Mouse (Mus musculus) ovary, adult 2 months (tissue): ENCODE results near the gene Apoa2. TPM values are rescaled to one million over a fixed set of nuclear protein-coding genes. Genes with fewer than 3 reads are reported as not detected.

Experiments
- polyA plus RNA-seq: library from polyadenylated mRNA; depleted of rRNA; stranded (reverse); fragments of >200 nt; gene quantifications from 2 replicates; pipeline ENCODE4 v1.2.3, GENCODE M21; 2012; rRNA removed

Gene Apoa2
- 3.0 and 21.2 TPM in 2 replicates for polyA plus RNA-seq

DNA sequence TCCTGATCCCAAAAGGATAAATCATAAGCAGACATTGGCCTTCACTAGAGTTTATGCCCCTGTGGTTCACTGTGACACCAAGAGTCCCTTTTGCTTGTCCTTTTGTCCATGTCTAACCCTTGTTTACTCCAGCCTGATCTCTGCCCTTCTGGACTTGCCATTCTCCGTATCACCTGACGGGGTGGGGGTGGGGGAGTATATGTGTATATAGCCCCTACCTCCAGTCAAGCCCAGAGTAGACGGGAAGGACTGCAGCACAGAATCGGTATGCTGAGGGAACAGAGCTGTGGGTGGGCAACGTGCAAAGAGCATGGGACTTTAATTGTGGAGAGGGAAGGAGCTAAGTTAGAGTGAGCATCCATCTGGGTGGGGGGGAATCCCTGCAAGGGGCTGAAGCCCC, at the start of gene Apoa2:
Apoa2 (plus strand) TSS at position 198 of the 400 bp plus-strand sequence.

DNA sequence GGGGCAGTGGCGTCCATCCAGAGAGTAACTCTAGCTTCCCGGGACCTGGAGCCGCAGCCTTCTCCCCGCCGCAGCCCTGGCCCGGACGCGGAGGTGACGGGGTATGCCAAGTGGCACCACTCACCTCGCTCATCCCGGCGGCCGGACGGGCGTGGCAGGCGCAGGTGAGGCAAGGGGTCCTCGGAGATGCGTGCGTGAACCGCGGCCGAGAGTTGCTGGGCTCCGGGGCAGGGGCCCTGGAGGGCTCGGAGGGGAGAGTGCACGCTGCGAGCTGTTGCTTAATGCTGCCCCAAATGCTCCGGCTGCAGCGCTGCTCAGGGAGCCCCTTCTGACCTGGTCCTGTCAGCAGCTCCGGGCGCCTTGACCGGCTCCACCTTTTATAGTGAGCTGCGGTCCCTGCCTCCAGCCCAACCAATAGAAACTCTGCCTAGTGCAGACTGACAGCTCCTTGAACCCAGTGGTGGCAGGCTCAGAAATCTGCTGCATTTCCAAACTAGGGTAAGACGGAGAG, 28.9 kb upstream of the Apoa2 start, which contains the start of gene Pcp4l1:
Pcp4l1 (minus strand) TSS at position 382 of the 511 bp plus-strand sequence.

DNA sequence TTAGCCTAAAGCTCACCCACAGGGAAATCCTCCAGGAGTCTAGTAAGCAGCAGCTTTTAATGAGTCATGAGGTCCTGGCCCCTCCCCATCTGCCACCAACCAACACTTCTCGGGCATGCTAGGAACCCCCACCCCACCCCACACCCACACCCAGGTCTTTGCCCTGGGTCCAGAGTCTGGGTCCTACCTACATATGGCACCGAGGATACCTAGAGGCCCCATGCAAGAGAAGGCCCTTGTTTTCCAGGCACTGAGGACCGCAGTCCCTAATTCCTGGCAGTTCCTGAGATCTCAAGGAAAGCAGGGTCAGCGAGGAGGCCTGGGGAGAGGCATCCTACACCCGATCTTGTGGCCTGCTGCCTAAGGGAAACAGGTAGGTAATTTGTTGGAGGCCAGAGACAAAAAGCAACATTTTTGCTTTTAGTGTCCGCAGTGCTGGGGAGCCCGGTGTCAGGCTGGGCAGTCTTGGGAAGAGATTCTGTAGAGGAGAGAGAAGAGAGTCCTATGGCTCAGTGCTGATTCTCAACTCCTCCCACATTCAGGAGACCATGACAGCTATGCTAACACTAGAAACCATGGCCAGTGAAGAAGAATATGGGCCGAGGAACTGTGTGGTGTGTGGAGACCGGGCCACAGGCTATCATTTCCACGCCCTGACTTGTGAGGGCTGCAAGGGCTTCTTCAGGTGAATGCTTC, 10.9 kb upstream of the Apoa2 start, which contains the start of gene Nr1i3:
Nr1i3 (plus strand) TSS at position 170 of the 696 bp plus-strand sequence.

DNA sequence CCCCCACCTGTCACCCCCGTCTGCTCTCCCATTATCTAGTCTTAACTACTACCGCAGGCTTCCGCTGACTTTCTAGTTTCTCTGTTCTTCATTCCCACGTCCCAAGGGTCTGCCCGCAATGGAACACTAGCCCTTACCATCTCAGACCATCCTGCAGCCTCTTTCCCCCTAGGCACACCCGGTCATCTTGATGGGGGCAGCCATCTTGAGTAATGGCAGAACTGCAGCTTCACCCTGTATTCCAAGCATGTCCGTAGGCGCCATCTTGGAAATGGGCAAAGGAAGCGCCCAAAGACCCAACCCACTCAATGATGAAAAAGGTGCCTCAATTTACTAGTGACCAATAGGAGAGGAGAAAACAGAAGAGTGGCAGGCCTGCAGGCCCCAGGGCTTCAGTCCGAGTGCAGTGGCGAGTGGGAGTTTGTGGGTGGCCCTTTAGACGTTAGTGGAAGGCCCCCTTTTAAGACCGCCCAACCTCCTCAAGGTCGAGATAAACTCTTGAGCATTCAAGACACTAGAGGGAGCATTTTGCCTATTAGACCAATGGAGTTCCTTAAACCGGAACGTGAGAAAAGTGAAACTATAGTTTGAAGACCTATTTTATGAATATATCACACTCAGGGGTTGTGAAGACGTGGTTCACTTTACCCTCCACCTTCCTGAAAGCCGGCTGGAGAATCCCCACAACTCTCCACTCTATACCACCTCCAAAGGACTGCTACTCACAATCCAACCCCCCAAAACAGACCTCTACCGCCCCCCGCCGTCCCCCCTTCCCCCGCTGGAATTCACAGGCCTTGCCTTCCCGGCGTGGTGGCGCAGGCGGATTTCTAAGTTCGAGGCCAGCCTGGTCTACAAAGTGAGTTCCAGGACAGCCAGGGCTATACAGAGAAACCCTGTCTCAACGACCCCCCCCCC, 2.4 kb upstream of the Apoa2 start, which contains the start of gene Tomm40l:
Tomm40l (minus strand) TSS at position 277 of the 918 bp plus-strand sequence.

DNA sequence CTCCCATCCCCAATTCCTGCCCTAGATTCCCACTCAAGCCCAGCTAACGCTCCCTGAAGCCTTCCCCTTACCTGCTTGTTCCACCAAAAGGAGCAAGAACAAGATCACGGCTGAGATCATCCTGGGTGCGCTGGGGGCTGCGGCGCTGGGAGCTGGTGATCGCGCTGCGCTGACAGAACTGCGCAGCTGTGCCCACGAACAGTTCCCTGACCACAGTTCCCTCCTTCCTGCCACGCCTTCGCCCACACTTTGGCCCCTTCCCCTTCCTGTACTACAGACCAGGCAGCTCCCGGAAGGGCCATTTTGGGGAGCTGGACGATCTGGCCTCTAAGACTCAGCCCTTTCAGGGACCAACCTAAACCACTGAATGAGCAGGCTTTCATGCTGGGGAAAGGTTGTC, 9.3 kb downstream of the Apoa2 start, which contains the start of gene Fcer1g:
Fcer1g (minus strand) TSS at position 240 of the 400 bp plus-strand sequence.

DNA sequence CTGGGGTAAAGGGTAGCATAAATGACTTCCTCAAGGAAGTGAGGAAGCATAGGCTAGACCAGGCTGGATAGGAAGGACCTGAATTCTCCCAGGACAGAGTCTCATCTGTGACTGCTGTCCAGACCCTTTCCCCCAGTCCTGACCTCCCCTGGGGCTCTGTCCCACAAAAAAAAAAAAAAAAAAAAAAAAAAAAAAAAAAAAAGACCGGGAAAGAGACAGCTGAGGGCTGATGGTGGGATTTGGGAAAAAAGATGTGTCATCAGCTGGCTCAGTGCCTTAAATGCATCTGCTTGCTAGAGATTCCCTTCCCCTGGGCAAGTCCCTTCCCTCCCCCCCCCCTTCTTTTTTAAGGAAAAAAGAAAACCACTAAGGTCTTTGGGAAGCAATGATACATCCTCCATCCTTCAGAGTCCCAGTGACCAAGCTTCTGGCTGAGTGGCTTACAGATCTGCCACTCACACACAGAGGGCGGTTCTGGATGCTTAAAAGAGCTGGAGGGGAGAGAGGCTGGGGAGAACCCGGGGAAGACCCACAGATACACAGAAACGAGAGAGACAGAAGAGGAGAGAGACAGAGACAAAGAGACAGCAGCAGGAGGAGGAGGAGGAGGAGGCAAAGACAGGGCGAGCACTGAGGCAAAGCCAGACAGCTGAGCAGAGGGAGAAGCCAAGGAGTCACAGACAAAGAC, 25.2 kb downstream of the Apoa2 start, which contains the start of gene Adamts4:
Adamts4 (plus strand) TSS at position 509 of the 688 bp plus-strand sequence.

DNA sequence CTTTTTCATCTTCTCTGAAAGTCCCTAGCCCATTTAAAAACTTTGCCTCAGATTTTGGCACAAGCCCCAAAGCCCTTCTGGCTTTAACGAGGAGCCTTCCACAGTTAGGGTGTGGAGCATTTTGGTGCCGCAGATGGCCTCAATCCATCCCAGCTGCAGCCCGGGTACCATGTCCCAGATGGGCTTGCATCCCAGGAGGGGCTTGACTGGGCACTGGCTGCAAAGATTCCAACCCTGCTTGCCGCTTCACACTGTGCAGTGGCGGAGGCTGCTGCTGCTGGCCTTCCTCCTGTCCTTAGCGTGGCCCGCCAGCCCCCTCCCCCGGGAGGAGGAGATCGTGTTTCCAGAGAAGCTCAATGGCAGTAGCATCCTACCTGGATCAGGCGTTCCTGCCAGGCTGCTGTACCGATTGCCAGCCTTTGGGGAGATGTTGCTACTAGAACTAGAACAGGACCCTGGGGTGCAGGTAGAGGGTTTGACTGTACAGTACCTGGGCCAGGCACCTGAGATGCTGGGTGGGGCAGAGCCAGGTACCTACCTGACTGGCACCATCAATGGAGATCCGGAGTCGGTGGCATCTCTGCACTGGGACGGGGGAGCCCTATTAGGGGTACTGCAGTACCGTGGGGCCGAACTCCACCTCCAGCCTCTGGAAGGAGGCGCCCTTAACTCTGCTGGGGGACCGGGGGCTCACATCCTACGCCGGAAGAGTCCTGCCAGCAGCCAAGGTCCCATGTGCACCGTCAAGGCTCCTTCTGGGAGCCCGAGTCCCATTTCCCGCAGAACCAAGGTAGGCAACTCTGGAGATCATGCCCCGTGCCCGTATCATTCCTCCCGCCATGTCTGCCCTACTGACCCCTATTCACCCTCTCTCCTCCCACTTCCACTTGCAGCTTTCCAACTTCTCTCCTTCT, 26.1 kb downstream of the Apoa2 start, which contains the start of gene Ndufs2:
Ndufs2 (minus strand) TSS at position 709 of the 914 bp plus-strand sequence.

DNA sequence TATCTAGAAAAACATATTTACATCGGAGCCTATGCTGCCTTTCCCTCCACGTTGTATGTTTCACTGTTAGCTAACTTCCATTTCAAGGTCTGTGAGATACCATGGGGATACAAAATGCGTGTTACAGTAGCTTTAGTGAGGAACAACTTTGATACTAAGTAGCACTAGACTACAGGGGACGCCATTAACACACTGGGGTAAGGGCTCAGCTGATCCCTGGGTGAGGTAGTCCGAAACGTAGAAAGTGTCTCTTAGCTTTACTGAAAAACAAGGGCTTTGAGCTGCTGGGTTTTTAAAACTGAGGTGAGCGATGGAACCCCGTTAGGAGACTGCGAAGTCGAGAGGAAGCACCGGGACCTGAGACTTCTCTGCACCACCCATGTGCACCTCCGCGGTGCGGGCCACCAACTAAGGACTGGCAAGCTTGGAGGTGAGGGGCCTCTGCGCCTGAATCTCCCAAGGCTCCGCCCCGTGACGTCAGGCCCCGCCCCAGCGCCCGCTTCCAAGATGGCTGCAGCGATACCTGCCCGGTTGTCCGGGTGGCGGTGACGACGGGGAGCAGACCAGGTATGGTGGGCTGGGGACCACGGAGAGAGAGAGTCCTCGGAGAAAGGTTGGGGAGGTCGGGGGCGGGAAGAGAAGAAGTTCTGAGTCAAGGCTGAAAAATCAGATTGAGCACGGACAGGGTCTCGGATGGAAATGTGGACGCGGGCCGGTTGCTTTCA, 45.2 kb downstream of the Apoa2 start, which contains the start of gene B4galt3:
B4galt3 (plus strand) TSS at position 481 of the 725 bp plus-strand sequence.

Other genes starting within 250 kb of the Apoa2 start
- gene Fcgr2b, start 248.5 kb upstream of the Apoa2 start, polyA plus RNA-seq, result 11.5 and 15.1 TPM in 2 replicates
- gene Fcgr4, start 206.1 kb upstream of the Apoa2 start, polyA plus RNA-seq, result 1.6 and 2.6 TPM in 2 replicates
- 6.7 and 12.5 TPM in 2 replicates for gene Fcgr3, start 160.1 kb upstream of the Apoa2 start, polyA plus RNA-seq
- gene Cfap126, start 111.1 kb upstream of the Apoa2 start, polyA plus RNA-seq, result 22.2 and 34.8 TPM in 2 replicates
- 122 and 172 TPM in 2 replicates for gene Sdhc, start 74.5 kb upstream of the Apoa2 start, polyA plus RNA-seq
- 0.94 and 1.6 TPM in 2 replicates for gene Mpz, start 74.3 kb upstream of the Apoa2 start, polyA plus RNA-seq
- 46.5 and 111 TPM in 2 replicates for gene Pcp4l1, start 28.8 kb upstream of the Apoa2 start, polyA plus RNA-seq
- gene Nr1i3, start 11.1 kb upstream of the Apoa2 start, polyA plus RNA-seq, result 0.12 and 0.35 TPM in 2 replicates
- 29.2 and 35.2 TPM in 2 replicates for gene Tomm40l, start 2.5 kb upstream of the Apoa2 start, polyA plus RNA-seq
- 66.5 and 67.8 TPM in 2 replicates for gene Fcer1g, start 9.3 kb downstream of the Apoa2 start, polyA plus RNA-seq
- gene Adamts4, start 25.4 kb downstream of the Apoa2 start, polyA plus RNA-seq, result 24.2 and 26.9 TPM in 2 replicates
- gene Ndufs2, start 26.3 kb downstream of the Apoa2 start, polyA plus RNA-seq, result 116 and 119 TPM in 2 replicates
- 90.9 and 109 TPM in 2 replicates for gene B4galt3, start 45.3 kb downstream of the Apoa2 start, polyA plus RNA-seq
- gene Ppox, start 56.1 kb downstream of the Apoa2 start, polyA plus RNA-seq, result 65.2 and 73.2 TPM in 2 replicates
- gene Usp21, start 62.9 kb downstream of the Apoa2 start, polyA plus RNA-seq, result 70.8 and 77.9 TPM in 2 replicates
- gene Ufc1, start 70.0 kb downstream of the Apoa2 start, polyA plus RNA-seq, result 12.1 and 13.5 TPM in 2 replicates
- gene Dedd, start 104.1 kb downstream of the Apoa2 start, polyA plus RNA-seq, result 41.8 and 54.8 TPM in 2 replicates
- gene Nit1, start 120.6 kb downstream of the Apoa2 start, polyA plus RNA-seq, result 46.4 and 55.9 TPM in 2 replicates
- 7.0 and 13.1 TPM in 2 replicates for gene Pfdn2, start 120.6 kb downstream of the Apoa2 start, polyA plus RNA-seq
- gene Klhdc9, start 135.7 kb downstream of the Apoa2 start, polyA plus RNA-seq, result 4.5 and 5.9 TPM in 2 replicates
- gene Nectin4, start 145.0 kb downstream of the Apoa2 start, polyA plus RNA-seq, result 4.7 and 5.7 TPM in 2 replicates
- gene Arhgap30, start 163.9 kb downstream of the Apoa2 start, polyA plus RNA-seq, result 2.8 TPM in 2 replicates
- gene Usf1, start 186.3 kb downstream of the Apoa2 start, polyA plus RNA-seq, result 142 and 162 TPM in 2 replicates
- gene Tstd1, start 193.8 kb downstream of the Apoa2 start, polyA plus RNA-seq, result 0.76 and 1.2 TPM in 2 replicates
- gene F11r, start 212.5 kb downstream of the Apoa2 start, polyA plus RNA-seq, result 63.7 and 67.6 TPM in 2 replicates